Mouse (Mus musculus) CH12.LX (cell line): ENCODE measurements around the gene Ccdc28b. TPM values are rescaled to one million over a fixed set of nuclear protein-coding genes. Genes with fewer than 3 reads are reported as not detected.

ENCODE experiments used
- DNase-seq: peaks from one replicate; pipeline ENCODE4 v3.0.0-alpha.2; 2013; ENCODE audit errors: extremely low read depth
- H3K27ac ChIP-seq: 2 replicates; pipeline ENCODE4 v1.5.1; 2012; ENCODE audit warnings: low read depth, mild to moderate bottlenecking, control low read depth, moderate library complexity; ENCODE audit not compliant: insufficient read depth
- H3K27me3 ChIP-seq: replicated peaks from 2 replicates; pipeline ENCODE3; 2012; ENCODE audit warnings: inconsistent platforms
- H3K36me3 ChIP-seq, 2 experiments: replicated peaks in 1 of 2; 2 replicates each; pipeline versions ENCODE3 to v1.6.1; 2012; ENCODE audit warnings: inconsistent platforms in 1 of 2, low read length in 1 of 2, mild to moderate bottlenecking in 1 of 2, mixed read lengths in 1 of 2, moderate library complexity in 1 of 2; ENCODE audit not compliant: control insufficient read depth in 1 of 2, insufficient read depth in 1 of 2
- H3K4me1 ChIP-seq, 2 experiments: 2 replicates each; pipeline ENCODE4 v1.6.1; 2012; ENCODE audit warnings: inconsistent platforms in 1 of 2, moderate library complexity in 1 of 2; ENCODE audit not compliant: insufficient read depth in 2 of 2, control insufficient read depth in 1 of 2
- H3K4me2 ChIP-seq: 2 replicates; pipeline ENCODE4 v1.6.1; 2012; ENCODE audit warnings: low read depth, mild to moderate bottlenecking, control low read depth; ENCODE audit not compliant: poor library complexity, insufficient read depth, severe bottlenecking
- H3K4me3 ChIP-seq, 3 experiments: fragments of 150-350 bp in 1 of 3; sonication (generic) in 1 of 3; replicated peaks in 1 of 3; 2 replicates each; pipeline versions ENCODE3 to v1.5.1; 2011 to 2012; ENCODE audit warnings: low read depth in 2 of 3, low read length in 2 of 3, mild to moderate bottlenecking in 2 of 3, moderate library complexity in 2 of 3, control low read depth in 1 of 3, improper control_type of control experiment in 1 of 3, inconsistent platforms in 1 of 3, mixed read lengths in 1 of 3; ENCODE audit not compliant: poor library complexity in 1 of 3
- H3K79me2 ChIP-seq: replicated peaks from 2 replicates; pipeline ENCODE4 v1.6.1; 2012; ENCODE audit warnings: mild to moderate bottlenecking, moderate library complexity; ENCODE audit not compliant: control insufficient read depth, poor library complexity, insufficient read depth, severe bottlenecking; ENCODE audit errors: extremely low read depth
- H3K9ac ChIP-seq: 2 replicates; pipeline ENCODE4 v1.6.1; 2012; ENCODE audit warnings: low read depth, mild to moderate bottlenecking, control low read depth, moderate library complexity; ENCODE audit not compliant: insufficient read depth
- H3K9me3 ChIP-seq: replicated peaks from 2 replicates; pipeline ENCODE3; 2012; ENCODE audit warnings: low read length, inconsistent platforms, mixed read lengths
- BHLHE40 ChIP-seq: IDR thresholded peaks from 2 replicates; pipeline ENCODE4 v1.6.1; 2011; ENCODE audit warnings: mild to moderate bottlenecking, low read depth, low read length, improper control_type of control experiment
- CHD1 ChIP-seq: IDR thresholded peaks from 2 replicates; pipeline ENCODE4 v1.6.1; 2012; ENCODE audit warnings: low read depth, low read length, improper control_type of control experiment, inconsistent platforms
- CHD2 ChIP-seq: IDR thresholded peaks from 2 replicates; pipeline ENCODE4 v1.6.1; 2011; ENCODE audit warnings: low read length, improper control_type of control experiment
- CTCF ChIP-seq, 2 experiments: IDR thresholded peaks in 1 of 2; conservative IDR thresholded peaks in 1 of 2; 2 replicates each; pipeline ENCODE4 v1.5.1; 2011 to 2012; ENCODE audit warnings: low read depth in 2 of 2, low read length in 2 of 2, improper control_type of control experiment in 1 of 2, inconsistent platforms in 1 of 2, mild to moderate bottlenecking in 1 of 2, moderate library complexity in 1 of 2
- ELF1 ChIP-seq: IDR thresholded peaks from 2 replicates; pipeline ENCODE4 v1.6.1; 2014; ENCODE audit warnings: low read depth, mild to moderate bottlenecking, inconsistent platforms, low read length, improper control_type of control experiment
- EP300 ChIP-seq: IDR thresholded peaks from 2 replicates; pipeline ENCODE4 v1.6.1; 2011; ENCODE audit warnings: low read length, improper control_type of control experiment
- ETS1 ChIP-seq: conservative IDR thresholded peaks from 2 replicates; pipeline ENCODE4 v1.6.1; 2012; ENCODE audit warnings: low read depth, mild to moderate bottlenecking, inconsistent platforms, low read length, improper control_type of control experiment, moderate library complexity
- HCFC1 ChIP-seq: IDR thresholded peaks from 2 replicates; pipeline ENCODE4 v1.6.1; 2012; ENCODE audit warnings: low read depth, mild to moderate bottlenecking, inconsistent platforms, low read length, improper control_type of control experiment
- IRF4 ChIP-seq: IDR thresholded peaks from 2 replicates; pipeline ENCODE4 v1.6.1; 2014; ENCODE audit warnings: low read depth, mild to moderate bottlenecking, inconsistent platforms, low read length, improper control_type of control experiment
- JUN ChIP-seq: IDR thresholded peaks from 2 replicates; pipeline ENCODE4 v1.6.1; 2011; ENCODE audit warnings: low read depth, mild to moderate bottlenecking, low read length, improper control_type of control experiment, moderate library complexity; ENCODE audit not compliant: insufficient read depth
- JUND ChIP-seq: conservative IDR thresholded peaks from 2 replicates; pipeline ENCODE4 v1.6.1; 2011; ENCODE audit warnings: low read depth, low read length, improper control_type of control experiment
- MAFK ChIP-seq: IDR thresholded peaks from 2 replicates; pipeline ENCODE4 v1.6.1; 2011; ENCODE audit warnings: low read length, improper control_type of control experiment; ENCODE audit not compliant: insufficient replicate concordance
- MAZ ChIP-seq: IDR thresholded peaks from 2 replicates; pipeline ENCODE4 v1.6.1; 2012; ENCODE audit warnings: low read depth, mild to moderate bottlenecking, inconsistent platforms, low read length, improper control_type of control experiment, moderate library complexity
- MEF2A ChIP-seq: IDR thresholded peaks from 2 replicates; pipeline ENCODE4 v1.6.1; 2014; ENCODE audit warnings: low read depth, mild to moderate bottlenecking, inconsistent platforms, low read length, improper control_type of control experiment, borderline replicate concordance
- MXI1 ChIP-seq: IDR thresholded peaks from 2 replicates; pipeline ENCODE4 v1.6.1; 2011; ENCODE audit warnings: mild to moderate bottlenecking, low read depth, low read length, improper control_type of control experiment
- MYC ChIP-seq: IDR thresholded peaks from 2 replicates; pipeline ENCODE4 v1.6.1; 2011; ENCODE audit warnings: low read depth, mild to moderate bottlenecking, improper control_type of control experiment, low read length
- NRF1 ChIP-seq: IDR thresholded peaks from 2 replicates; pipeline ENCODE4 v1.6.1; 2014; ENCODE audit warnings: low read depth, mild to moderate bottlenecking, inconsistent platforms, low read length, improper control_type of control experiment, moderate library complexity
- PAX5 ChIP-seq: IDR thresholded peaks from 2 replicates; pipeline ENCODE4 v1.6.1; 2012; ENCODE audit warnings: low read length, inconsistent platforms, mixed read lengths
- POLR2AphosphoS2 ChIP-seq: IDR thresholded peaks from 2 replicates; pipeline ENCODE4 v1.6.1; 2011; ENCODE audit warnings: low read depth, low read length, improper control_type of control experiment
- RAD21 ChIP-seq: IDR thresholded peaks from 2 replicates; pipeline ENCODE4 v1.6.1; 2011; ENCODE audit warnings: low read depth, mild to moderate bottlenecking, low read length, improper control_type of control experiment, moderate library complexity
- RCOR1 ChIP-seq: conservative IDR thresholded peaks from 2 replicates; pipeline ENCODE4 v1.6.1; 2012; ENCODE audit warnings: low read depth, mild to moderate bottlenecking, inconsistent platforms, low read length, improper control_type of control experiment
- SMC3 ChIP-seq: IDR thresholded peaks from 2 replicates; pipeline ENCODE4 v1.6.1; 2011; ENCODE audit warnings: low read depth, low read length, improper control_type of control experiment
- TCF12 ChIP-seq: IDR thresholded peaks from 2 replicates; pipeline ENCODE4 v1.6.1; 2014; ENCODE audit warnings: low read depth, mild to moderate bottlenecking, inconsistent platforms, low read length, improper control_type of control experiment
- USF1 ChIP-seq: IDR thresholded peaks from 2 replicates; pipeline ENCODE4 v1.6.1; 2014; ENCODE audit warnings: low read depth, mild to moderate bottlenecking, inconsistent platforms, low read length, improper control_type of control experiment
- USF2 ChIP-seq: conservative IDR thresholded peaks from 2 replicates; pipeline ENCODE4 v1.6.1; 2011; ENCODE audit warnings: low read depth, low read length, improper control_type of control experiment
- ZC3H11A ChIP-seq: IDR thresholded peaks from 2 replicates; pipeline ENCODE4 v1.6.1; 2012; ENCODE audit warnings: low read depth, mild to moderate bottlenecking, inconsistent platforms, low read length, improper control_type of control experiment
- ZMIZ1 ChIP-seq: IDR thresholded peaks from 2 replicates; pipeline ENCODE4 v1.6.1; 2012; ENCODE audit warnings: low read depth, mild to moderate bottlenecking, inconsistent platforms, low read length, improper control_type of control experiment
- ZNF384 ChIP-seq: IDR thresholded peaks from 2 replicates; pipeline ENCODE4 v1.6.1; 2012; ENCODE audit warnings: low read depth, low read length, improper control_type of control experiment, inconsistent platforms
- dilution Hi-C: fragments of 300-500 bp; cut with MboI; formaldehyde crosslinking; loops from 2 replicates; pipeline ENCODE4 v1.14.3; 2020; ENCODE audit warnings: low sequenced_read_pairs; ENCODE audit not compliant: extremely low pct_unique_long_range_greater_than_20kb, extremely low pct_ligation_motif_present
- in situ Hi-C: fragments of 300-500 bp; cut with MboI; formaldehyde crosslinking; loops from 3 replicates; pipeline ENCODE4 v1.14.3; 2019; ENCODE audit warnings: low sequenced_read_pairs, low pct_ligation_motif_present, low pct_unique_long_range_greater_than_20kb, mixed read lengths
- polyA plus RNA-seq: library from polyadenylated mRNA; unstranded; fragments of >175 nt; gene quantifications from 2 replicates; pipeline ENCODE4 v1.2.1, GENCODE M21; 2012; ENCODE audit warnings: low read depth; ENCODE audit not compliant: insufficient read length
- total RNA-seq, 2 experiments: library from RNA; depleted of rRNA; stranded (reverse); fragments of 300-350 nt in 1 of 2; fragments of >200 nt in 1 of 2; gene quantifications; 2 replicates each; pipeline ENCODE4 v1.2.3; 2012 to 2014

Ccdc28b gene
- total and polyA plus RNA-seq, 3 experiments, result 24.0 to 28.0 (median 27.3) TPM

DNA sequence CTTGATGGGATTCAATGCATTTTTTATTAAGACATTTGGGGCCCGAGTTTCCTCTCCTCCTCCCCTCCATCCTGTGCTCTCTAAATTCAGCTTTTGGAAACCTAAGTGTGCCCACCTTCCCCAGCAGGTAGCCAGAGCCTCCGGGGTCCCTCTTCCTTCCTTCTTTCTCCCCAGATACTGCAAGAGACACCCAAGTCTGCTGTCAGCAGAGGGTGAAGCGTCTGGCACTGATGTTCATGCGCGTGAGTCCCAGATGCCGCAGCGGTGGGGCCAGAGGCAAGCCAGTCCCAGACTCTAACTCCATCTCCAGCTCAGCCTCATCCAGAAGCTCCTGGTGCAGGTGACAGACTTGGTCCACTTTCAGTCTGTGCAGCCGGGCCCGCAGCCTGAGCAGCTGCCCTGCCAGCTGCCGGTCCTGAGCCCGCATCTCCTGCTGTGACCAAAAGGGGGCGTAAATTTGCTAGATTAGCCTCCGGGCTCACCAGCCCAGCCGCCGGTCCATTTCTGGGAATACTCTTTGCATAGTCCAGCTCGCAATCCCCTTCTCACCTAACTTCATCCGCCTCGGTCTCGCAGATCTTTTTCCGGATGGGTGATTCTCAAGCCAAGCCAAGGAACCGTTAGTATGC is 46.8 kb downstream of the Ccdc28b start:
- H3K9me3 ChIP-seq, result no peaks in the 10 kb centered on the region
- H3K4me1 ChIP-seq, result peaks cover 32 to 82% of the 10 kb centered on the region in 2 experiments
- dilution Hi-C loops, result no loop called here
- H3K27ac ChIP-seq, result peak overlapping the region; percentile 29
- no peaks in the 10 kb centered on the region for H3K79me2 ChIP-seq
- peak overlapping the region; percentile 37 for H3K9ac ChIP-seq
- in situ Hi-C loops, result no loop called here
- peak overlapping the region; percentile 40 to 46 (median 44) for H3K4me3 ChIP-seq
- H3K4me2 ChIP-seq, result peak overlapping the region; percentile 77
- H3K36me3 ChIP-seq, result no peaks in the 10 kb centered on the region
- TF ChIP-seq TCF12, result peak; percentile 94
- peak; percentile 37; the same call in 1 of the 2 replicates for TF ChIP-seq ETS1
- TF ChIP-seq ZNF384, result no peak
- peak; percentile 70 for TF ChIP-seq SMC3
- no peak for TF ChIP-seq MYC
- peak; percentile 60 for TF ChIP-seq RAD21
- TF ChIP-seq MEF2A, result peak; percentile 61; the same call in 1 of the 2 replicates
- peak; percentile 32; the same call in 1 of the 2 replicates for TF ChIP-seq NRF1
- peak; percentile 33 to 82; a peak in 3 of 4 replicates for TF ChIP-seq CTCF (conservative IDR thresholded peaks at IDR 0.05 in 1 of 2, IDR thresholded peaks at IDR 0.05 in 1 of 2; ENCODE audit: low read depth in 2 of 2, low read length in 2 of 2)
- peak; percentile 51 for TF ChIP-seq IRF4
- TF ChIP-seq POLR2AphosphoS2, result no peak
- 0 out of 2 replicates have a peak, but pooled peaks have one; percentile 7 for TF ChIP-seq ZMIZ1
- 0 out of 2 replicates have a peak, but pooled peaks have one; percentile 1 for TF ChIP-seq ZC3H11A
- TF ChIP-seq MAZ, result no peak
- no peak for TF ChIP-seq USF2
- DNase-seq, result peak; percentile 73
- no peaks in the 10 kb centered on the region for H3K27me3 ChIP-seq

DNA sequence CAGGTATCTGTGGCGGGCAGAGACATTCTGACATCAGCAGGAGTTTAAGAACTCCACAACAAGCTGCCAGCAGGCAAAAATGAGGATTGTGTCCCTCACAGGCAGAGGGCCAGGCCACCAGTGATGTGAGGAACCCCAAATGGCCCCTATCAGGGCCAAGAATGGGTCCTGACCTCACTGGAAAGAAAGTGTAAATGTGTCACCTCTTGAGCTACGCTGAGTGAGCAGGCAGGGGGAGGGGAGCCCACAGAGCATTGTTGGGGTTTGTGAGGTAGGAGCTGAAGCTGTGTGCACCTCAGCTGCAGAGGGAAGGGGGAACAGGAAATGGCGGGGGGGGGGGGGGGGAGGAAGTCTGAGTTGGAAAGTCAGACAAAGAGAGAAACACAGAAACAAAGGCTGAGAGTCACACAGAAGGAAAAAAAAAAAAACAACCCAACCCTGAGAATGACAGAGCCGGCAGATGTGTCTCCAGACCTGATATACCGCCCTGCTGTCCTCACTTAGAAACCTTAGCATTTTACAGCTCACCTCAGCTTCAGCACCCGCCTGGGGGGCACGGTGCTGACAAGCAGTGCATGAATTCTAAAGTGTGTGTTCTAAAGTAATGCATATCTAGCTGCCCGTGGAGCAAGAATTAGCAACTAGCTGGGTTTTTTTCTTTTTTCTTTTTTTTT is 48.4 kb downstream of the Ccdc28b start:
- H3K9ac ChIP-seq, result peak overlapping the region; percentile 34
- in situ Hi-C loops, result no loop called here
- no peaks in the 10 kb centered on the region for H3K27me3 ChIP-seq
- peak; percentile 96 for DNase-seq
- H3K27ac ChIP-seq, result peak overlapping the region; percentile 88
- peaks cover 28 to 87% of the 10 kb centered on the region in 2 experiments for H3K4me1 ChIP-seq
- dilution Hi-C loops, result no loop called here
- peak overlapping the region; percentile 52 for H3K4me2 ChIP-seq
- H3K9me3 ChIP-seq, result no peaks in the 10 kb centered on the region
- H3K36me3 ChIP-seq, result no peaks in the 10 kb centered on the region
- H3K4me3 ChIP-seq, result peak overlapping the region in 1 of 3 experiments; percentile 30
- no peaks in the 10 kb centered on the region for H3K79me2 ChIP-seq
- no peak for TF ChIP-seq MAFK
- TF ChIP-seq MAZ, result peak; percentile 88
- peak; percentile 49; the same call in 1 of the 2 replicates for TF ChIP-seq ELF1
- TF ChIP-seq PAX5, result no peak
- TF ChIP-seq USF1, result no peak
- no peak for TF ChIP-seq NRF1
- TF ChIP-seq CTCF (conservative IDR thresholded peaks at IDR 0.05 in 1 of 2, IDR thresholded peaks at IDR 0.05 in 1 of 2; ENCODE audit: low read depth in 2 of 2, low read length in 2 of 2), result no peak
- no peak for TF ChIP-seq ZMIZ1
- peak; percentile 90 for TF ChIP-seq CHD2
- peak; percentile 65; the same call in 1 of the 2 replicates for TF ChIP-seq JUND
- peak; percentile 83 for TF ChIP-seq JUN
- TF ChIP-seq BHLHE40, result peak; percentile 79
- no peak for TF ChIP-seq RCOR1
- TF ChIP-seq CHD1, result no peak
- peak; percentile 94 for TF ChIP-seq ETS1
- TF ChIP-seq IRF4, result peak; percentile 83
- peak; percentile 85 for TF ChIP-seq TCF12
- peak; percentile 99 for TF ChIP-seq MEF2A
- 0 out of 2 replicates have a peak, but pooled peaks have one; percentile 70 for TF ChIP-seq MYC
- peak; percentile 51; the same call in 1 of the 2 replicates for TF ChIP-seq HCFC1
- 0 out of 2 replicates have a peak, but pooled peaks have one; percentile 66 for TF ChIP-seq MXI1
- TF ChIP-seq EP300, result peak; percentile 82
